Mouse (Mus musculus): ENCODE results near the gene Ints3. TPM values are rescaled to one million over a fixed set of nuclear protein-coding genes. Genes with fewer than 3 reads are reported as not detected.
"Not testable (repeated sequence)": the region's sequence is repeated elsewhere in the genome, so short reads cannot be mapped to it uniquely, and the experiment has no call there.

The Ints3 gene
- total RNA-seq, 2 experiments from 2014 or later, result 60.5 to 67.0 TPM

DNA sequence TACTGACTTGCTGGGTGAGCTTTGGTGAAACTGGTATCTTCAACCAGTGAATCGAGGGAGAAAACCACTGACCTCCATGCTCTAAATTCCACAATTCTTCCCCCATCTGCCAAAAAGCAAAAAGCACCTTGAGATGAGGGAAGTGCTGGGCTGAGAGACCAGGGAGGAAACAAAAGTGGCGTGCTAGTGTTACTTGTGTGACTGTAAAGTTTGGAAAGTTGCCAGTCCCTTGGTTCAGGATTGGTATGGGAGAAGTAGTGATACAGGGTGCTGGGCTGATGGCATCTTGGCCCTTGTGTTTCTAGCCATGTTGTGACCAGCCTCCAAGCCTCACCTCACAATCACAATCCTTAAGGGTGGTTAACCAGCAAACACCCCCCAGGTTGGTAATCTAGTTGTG, 71.1 kb downstream of the Ints3 start:
- DNase-seq (ENCODE audit: low spot score in 2 of 2), result no peak

DNA sequence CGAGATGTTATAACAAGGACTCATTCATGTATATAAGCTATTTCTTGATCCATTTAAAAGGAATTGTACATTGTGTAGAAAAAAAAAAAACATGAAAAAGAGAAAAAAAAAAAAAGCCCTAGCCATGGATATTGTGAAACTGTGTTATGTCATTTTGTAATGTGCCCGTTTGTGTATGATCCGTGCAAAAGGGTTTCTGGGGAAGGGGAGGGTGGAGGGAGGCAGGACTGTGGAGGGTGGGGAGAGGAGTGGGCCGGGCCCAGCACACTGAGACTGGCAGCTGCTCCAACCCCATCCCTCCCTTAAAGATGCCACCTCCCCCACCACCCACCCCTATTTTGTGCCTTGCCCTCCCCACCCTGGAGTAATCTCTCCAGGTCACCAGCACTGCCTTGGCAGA, 71.9 kb downstream of the Ints3 start:
- DNase-seq (ENCODE audit: low spot score in 2 of 2), result no peak

DNA sequence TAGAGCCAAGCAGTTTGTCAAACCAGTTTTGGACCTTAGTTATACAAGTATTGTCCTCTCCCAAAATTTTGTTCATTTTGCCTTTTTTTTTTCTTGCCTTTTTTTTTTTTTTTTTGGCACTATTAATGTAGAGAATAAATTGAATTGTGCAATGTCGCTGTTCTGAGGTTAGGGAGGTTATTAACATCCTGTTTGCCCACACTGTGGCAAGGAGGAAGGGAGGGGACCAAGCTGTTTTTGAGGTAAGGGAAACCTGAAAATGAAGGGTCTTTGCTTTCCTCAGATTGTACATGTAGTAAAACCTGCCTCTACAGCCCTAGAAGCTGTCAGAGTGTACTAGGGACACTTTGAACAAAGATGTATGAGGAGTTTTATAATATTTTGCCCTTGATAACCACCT, 74.2 kb downstream of the Ints3 start:
- no peak for DNase-seq (ENCODE audit: low spot score in 2 of 2)

DNA sequence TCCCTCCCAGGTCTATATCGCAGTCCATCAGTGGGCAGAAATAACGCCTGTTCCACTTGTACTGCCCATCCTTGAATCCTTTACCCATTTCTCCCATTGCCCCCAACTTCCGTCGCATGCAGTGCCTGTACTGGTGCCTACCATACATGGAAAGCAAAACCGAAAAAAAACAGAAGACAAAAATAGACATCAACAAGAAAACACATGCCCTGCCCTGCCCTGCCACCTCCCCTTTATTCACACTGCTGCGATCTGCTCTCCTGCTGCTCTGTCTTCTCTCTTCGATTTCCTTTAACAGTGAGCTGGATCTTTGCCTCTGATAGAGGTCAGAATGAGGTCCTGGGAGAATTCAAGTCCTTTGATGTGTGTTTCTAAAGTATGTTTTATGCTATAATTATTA, 75.5 kb downstream of the Ints3 start:
- DNase-seq (ENCODE audit: low spot score in 2 of 2), result no peak

DNA sequence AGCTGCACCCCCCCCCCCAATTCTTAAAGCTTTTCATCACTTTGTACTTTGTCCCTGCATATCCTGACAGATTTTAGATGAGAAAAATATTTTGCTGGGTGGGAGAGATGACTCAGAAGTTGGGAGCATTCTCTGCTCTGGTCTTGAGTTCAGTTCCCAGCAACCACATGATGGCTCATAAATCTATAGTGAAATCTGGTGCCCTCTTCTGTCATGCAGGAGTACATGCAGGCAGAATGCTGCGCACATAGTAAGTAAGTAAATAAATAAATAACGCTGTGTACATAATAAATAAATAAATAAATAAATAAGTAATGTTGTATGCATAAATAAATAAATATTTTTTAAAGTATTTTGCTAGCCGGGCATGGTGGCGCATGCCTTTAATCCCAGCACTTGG, 85.6 kb downstream of the Ints3 start:
- no peak for DNase-seq (ENCODE audit: low spot score in 2 of 2)

DNA sequence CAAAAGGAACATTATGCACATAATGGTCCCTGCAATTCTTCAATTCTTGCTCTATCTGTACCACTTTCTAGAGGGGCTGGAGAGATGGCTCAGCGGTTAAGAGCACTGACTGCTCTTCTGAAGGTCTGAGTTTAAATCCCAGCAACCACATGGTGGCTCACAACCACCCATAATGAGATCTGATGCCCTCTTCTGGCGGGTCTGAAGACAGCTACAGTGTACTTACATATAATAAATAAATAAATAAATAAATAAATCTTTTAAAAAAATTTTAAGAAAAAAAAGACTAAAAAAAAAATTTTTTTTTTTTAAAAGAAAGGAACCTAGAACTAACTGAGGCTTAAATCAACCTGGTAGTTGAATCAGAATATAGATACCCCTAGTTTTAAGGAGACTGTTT, 90.6 kb downstream of the Ints3 start:
- DNase-seq (ENCODE audit: low spot score in 2 of 2), result not testable (repeated sequence)

Other genes starting within 250 kb of the Ints3 start
- 100 to 1,000 TPM; 697 to 821 TPM for gene Rps27, start 220.0 kb downstream of the Ints3 start, total RNA-seq (2021)
- gene Rab13, start 219.9 kb downstream of the Ints3 start, total RNA-seq (2021), result 10 to 100 TPM in 1 of 2 experiments, 1 to 10 TPM in 1; 8.1 to 10.9 TPM
- 10 to 100 TPM; 44.7 to 46.4 TPM for gene Jtb, start 202.0 kb downstream of the Ints3 start, total RNA-seq (2021)
- gene Creb3l4, start 190.1 kb downstream of the Ints3 start, total RNA-seq (2021), result not detected
- gene Slc39a1, start 185.4 kb downstream of the Ints3 start, total RNA-seq (2021), result 10 to 100 TPM; 48.8 to 53.3 TPM
- gene Crtc2, start 179.5 kb downstream of the Ints3 start, total RNA-seq (2021), result 10 to 100 TPM; 32.4 to 33.6 TPM
- gene Dennd4b, start 168.4 kb downstream of the Ints3 start, total RNA-seq (2021), result 10 to 100 TPM; 22.4 to 24.4 TPM
- 10 to 100 TPM; 92.7 to 96.5 TPM for gene Gatad2b, start 140.4 kb downstream of the Ints3 start, total RNA-seq (2021)
- gene Slc27a3, start 43.7 kb downstream of the Ints3 start, total RNA-seq (2021), result 10 to 100 TPM; 15.2 to 19.1 TPM
- 1 to 10 TPM; 4.2 to 6.5 TPM for gene Npr1, start 32.2 kb upstream of the Ints3 start, total RNA-seq (2021)
- gene Ilf2, start 42.5 kb upstream of the Ints3 start, total RNA-seq (2021), result 10 to 100 TPM; 86.0 to 87.9 TPM
- gene Snapin, start 57.4 kb upstream of the Ints3 start, total RNA-seq (2021), result 10 to 100 TPM; 47.0 to 51.7 TPM
- gene Chtop, start 75.9 kb upstream of the Ints3 start, total RNA-seq (2021), result 100 to 1,000 TPM; 164 to 166 TPM
- gene S100a1, start 80.8 kb upstream of the Ints3 start, total RNA-seq (2021), result 10 to 100 TPM; 91.9 to 92.5 TPM
- 10 to 100 TPM; 27.1 to 29.7 TPM for gene S100a13, start 80.8 kb upstream of the Ints3 start, total RNA-seq (2021)
- gene S100a14, start 93.2 kb upstream of the Ints3 start, total RNA-seq (2021), result under 1 TPM; 0.60 to 0.74 TPM
- gene S100a16, start 103.6 kb upstream of the Ints3 start, total RNA-seq (2021), result 100 to 1,000 TPM in 1 of 2 experiments, 10 to 100 TPM in 1; 97.9 to 107 TPM
- gene S100a3, start 127.0 kb upstream of the Ints3 start, total RNA-seq (2021), result 1 to 10 TPM; 2.3 to 3.0 TPM
- not detected for gene S100a2, start 156.6 kb upstream of the Ints3 start, total RNA-seq (2021)
- gene Gm42674, start 168.3 kb upstream of the Ints3 start, total RNA-seq (2021), result not detected
- 1 to 10 TPM; 7.3 to 9.1 TPM for gene S100a4, start 170.1 kb upstream of the Ints3 start, total RNA-seq (2021)
- not detected for gene S100a5, start 174.9 kb upstream of the Ints3 start, total RNA-seq (2021)
- gene S100a6, start 179.3 kb upstream of the Ints3 start, total RNA-seq (2021), result 10 to 100 TPM; 26.3 to 30.1 TPM
- gene S100a7a, start 220.4 kb upstream of the Ints3 start, total RNA-seq (2021), result under 1 TPM in 1 of 2 experiments, not detected in 1; 0.35 TPM
- gene S100a8, start 235.4 kb upstream of the Ints3 start, total RNA-seq (2021), result not detected

Measured in layer of hippocampus, postnatal 14 days (tissue).